Mouse (Mus musculus): ENCODE measurements at regions not wholly inside any gene's neighbourhood (a gene's known extent, or its start where the extent isn't known, plus 50 kb on each side); places are given as distances from the start of the nearest gene placed in this dataset.
A peak's percentile ranks its signal among the peaks of the same experiment; 100 is the strongest.

DNA sequence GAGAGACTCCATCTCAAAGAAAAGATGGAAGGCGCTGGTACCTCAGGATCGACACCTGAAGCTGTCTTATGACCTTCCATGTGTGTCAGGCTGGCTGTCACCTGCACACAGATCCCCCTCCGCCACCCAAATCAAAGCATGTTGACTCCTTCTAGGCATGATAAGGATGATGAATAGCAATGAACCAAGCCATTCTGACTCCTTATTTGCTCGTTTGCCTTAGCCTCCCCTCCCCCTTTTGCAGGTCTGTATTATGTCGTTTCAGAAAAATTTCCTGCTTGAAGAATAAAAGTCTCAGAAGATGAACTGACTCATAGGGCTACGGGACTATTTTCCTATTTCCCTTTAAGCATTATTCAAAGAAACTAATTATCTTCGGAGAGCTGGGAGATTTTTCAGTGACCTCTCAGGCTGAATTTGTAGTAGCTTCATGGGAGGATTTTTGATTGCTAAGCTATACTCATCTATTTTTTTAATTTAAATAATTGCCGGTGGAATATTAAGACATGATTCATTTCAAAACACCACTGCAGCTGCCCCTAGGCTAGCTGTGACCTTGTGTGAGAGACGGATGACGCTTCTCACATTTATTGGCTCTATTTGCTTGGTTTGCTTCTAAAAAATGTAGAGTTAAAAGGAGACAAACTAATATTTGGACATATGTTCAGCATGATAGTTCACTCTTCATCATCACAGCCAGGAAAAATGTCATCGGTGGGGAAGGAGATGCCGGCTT lies 72.4 kb upstream of the Zc3h12c start:
- DNase-seq (ENCODE audit: inconsistent ontology term): no peak

DNA sequence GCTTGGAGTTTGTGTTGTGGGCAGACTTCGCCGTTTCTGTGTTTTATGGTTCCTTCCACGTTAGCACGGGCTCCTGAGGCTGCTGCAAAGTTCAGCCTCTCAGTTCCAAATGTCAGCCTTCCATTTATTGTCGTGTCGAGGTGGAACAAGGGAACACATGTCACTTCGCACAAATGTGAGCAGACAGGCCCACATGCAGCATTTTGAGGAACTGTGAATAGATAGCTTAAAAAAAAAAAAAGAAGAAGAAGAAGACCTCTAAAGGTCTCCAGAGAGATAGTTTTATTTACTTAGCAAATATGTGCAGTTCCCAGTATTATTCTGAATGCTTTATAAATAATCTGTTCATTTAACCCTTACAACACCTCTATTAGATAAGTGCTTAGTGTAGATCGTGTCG lies 66.4 kb upstream of the Zc3h12c start:
- no peak for DNase-seq (ENCODE audit: inconsistent ontology term)

DNA sequence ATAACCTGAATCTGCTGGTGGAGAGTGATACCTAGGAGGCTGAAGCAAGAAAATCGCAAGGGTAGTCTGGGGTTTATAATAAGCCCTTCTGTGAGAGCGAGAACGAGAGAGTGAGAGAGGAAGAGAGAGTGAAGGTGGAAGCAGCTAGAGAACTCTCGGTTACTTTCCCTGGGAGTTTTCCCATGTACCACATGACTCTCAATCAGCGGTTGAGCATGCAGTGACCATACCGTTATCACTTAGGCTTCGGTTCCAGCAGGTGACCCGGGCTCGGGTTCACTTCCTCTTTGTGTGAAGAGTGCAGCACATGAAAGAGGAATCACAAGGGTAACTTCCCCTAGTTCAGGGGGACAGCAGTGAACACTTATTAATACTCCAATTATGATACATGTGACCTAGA lies 61.2 kb upstream of the Zc3h12c start:
- DNase-seq (ENCODE audit: inconsistent ontology term): no peak

GRCm38 (mm10) chr9:52225646-52226045 lies 57.3 kb upstream of the Zc3h12c start:
- no peak for DNase-seq (ENCODE audit: inconsistent ontology term)

- DNase-seq (ENCODE audit: inconsistent ontology term): peak; percentile 75
These were observed 55.2 kb upstream of the Zc3h12c start for GRCm38 (mm10) chr9:52223509-52224113.
